Mouse (Mus musculus): Measurements from ENCODE around the gene Zfp384. TPM values are rescaled to one million over a fixed set of nuclear protein-coding genes. Genes with fewer than 3 reads are reported as not detected.
"Not testable (repeated sequence)": the region's sequence is repeated elsewhere in the genome, so short reads cannot be mapped to it uniquely, and the experiment has no call there.

Gene Zfp384
- polyA plus RNA-seq, 2 experiments from 2014 or later, result 3.9 to 4.4 TPM

DNA sequence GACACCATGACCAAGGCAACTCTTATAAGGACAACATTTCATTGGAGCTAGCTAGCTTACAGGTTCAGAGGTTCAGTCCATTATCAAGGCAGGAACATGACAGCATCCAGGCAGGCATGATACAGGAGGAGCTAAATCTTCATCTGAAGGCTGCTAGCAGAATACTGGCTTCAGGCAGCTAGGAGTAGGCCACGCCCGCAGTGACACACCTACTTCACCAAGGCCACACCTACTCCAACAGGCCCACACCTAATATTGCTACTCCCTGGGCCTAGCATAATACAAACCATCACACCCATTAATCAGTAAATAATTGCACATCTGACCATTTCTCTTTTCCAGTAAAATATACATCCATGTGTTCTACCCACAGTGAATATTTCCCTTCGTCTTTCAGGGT, 8.7 kb downstream of the Zfp384 start:
- ATAC-seq, result no peak

DNA sequence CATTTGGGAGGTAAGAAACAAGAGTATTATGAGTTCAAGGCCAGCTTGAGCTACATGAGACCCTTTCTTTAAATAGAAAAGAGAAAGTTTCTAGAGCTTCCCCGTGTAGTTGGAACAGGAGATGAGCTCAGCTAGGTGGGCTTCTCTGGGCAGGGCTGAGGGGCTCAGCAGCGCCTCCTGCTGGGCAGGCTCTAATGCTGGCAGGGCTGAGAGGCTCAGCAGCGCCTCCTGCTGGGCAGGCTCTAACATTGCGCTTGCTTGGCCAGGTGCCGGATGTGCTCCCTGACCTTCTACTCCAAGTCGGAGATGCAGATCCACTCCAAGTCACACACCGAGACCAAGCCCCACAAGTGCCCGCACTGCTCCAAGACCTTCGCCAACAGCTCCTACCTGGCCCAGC, 21.6 kb downstream of the Zfp384 start:
- peak; percentile 82 for ATAC-seq

DNA sequence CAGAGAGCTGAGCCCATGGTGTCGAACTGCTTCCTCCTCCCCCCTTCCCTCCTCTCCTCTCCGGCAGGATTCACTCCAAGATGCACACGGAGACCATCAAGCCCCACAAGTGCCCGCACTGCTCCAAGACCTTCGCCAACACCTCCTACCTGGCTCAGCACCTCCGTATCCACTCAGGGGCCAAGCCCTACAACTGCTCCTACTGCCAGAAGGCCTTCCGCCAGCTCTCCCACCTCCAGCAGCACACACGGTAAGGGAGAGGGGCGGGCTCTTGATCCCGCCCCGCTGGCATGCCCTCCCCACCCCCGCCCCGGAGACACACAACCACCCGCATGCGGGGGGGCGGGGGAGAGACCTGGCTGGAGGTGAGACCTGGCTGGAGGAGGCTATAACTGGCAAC, 22.7 kb downstream of the Zfp384 start:
- no peak for ATAC-seq

DNA sequence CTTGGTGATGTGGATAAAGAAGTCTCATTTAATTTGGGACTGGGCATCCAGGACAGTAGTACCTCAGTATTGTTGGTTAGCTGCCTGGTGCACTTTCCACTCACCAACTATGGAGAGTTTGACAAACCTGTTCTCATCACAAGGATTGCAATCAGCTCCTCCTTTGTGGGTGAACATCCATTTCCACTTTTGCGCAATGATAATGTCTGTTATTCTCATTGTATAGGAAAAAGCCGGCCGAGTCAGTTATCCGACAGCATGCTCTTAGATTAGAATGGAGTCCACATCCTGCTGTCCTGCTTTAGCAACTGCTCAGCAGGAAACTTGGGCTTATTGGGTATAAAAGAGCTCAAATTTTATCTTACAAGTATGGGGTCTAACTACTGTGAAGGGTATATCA, 29.7 kb downstream of the Zfp384 start:
- no peak for ATAC-seq

DNA sequence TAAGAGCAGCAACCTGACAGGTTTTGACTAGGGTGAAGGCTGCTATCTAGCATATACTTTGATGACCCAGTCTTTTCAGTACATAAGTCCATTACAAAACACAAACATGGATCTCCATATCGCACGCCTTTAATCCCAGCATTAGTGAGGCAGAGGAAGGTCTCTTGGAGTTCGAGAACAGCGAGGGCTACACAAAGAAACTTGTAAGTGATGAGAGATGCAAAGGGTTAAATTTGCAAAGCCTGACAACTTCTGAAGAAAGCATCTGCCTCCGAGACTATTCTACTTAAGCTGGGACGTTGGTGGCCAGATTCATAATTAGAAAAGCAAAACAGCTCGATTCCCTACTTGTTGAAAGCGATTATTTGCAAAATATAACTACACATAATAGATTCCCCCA, 30.2 kb downstream of the Zfp384 start:
- peak; percentile 14 for ATAC-seq

DNA sequence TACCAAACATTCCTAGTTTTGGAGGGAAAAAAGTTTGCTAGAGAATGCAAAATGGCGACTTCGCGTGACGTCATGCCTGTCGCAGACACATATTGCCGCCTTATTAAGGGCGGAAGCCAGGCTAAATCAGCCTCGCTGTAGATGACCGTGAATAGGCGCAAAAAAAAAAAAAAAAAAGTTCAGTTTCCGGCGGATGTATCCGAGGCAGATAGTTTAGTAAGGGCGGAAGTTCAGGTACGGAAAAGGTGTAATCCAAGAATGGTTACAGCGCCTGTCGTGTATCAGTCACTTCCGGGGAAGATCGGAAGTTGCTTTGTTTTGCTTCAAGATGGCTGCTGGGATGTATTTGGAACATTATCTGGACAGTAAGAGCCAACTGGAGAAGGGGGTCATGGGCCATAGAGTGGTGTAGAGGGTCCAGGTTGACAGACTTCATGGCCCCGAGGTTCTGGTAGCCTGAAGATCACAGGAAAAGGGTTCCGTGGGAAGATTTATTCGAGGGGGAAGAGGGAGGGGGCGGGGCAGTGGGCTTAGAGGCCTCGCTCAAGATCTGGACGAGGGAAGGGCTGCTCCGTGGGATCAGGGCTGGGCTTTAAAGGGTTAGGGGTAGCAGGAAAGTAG, 30.7 kb downstream of the Zfp384 start, which contains the start of gene Ing4:
Gene Ing4, plus strand, starts transcription at position 228 of the 621 bp plus-strand sequence.
- ATAC-seq, result peak; percentile 98

DNA sequence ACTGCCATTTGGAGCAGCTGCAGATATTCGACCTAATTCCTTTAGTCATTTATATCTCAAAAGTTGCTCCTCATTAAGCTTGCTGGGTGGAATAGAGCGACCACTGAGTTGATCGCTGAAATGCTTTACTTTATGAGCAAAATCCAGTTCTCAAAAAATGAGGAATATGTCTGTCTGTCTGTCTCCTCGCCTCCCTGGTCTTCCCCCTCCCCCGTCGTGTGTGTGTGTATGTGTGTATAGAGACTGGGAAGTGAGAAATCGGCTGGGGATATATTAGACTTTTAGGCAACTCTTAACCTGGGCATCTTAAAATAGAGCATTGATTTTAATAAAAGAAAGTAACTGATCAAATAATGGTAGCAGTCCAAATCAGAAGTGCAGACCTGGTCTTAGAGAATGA, 31.3 kb downstream of the Zfp384 start:
- no peak for ATAC-seq

DNA sequence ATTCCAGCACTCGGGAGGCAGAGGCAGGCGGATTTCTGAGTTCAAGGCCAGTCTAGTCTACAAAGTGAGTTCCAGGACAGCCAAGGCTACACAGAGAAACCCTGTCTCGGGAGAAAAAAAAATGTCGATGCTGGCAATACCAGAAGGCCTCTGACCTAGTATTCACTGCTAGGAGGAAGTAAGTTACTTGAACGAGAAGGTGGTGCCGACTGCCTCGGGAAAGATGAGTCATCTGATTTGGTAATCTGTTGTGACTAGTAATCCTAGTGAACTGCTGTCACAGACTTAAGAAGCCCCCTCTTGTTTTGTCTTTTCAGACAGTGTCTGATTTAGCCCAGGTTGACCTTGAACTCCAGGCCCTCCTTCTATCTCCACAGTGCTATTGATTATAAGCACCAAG, 32.1 kb downstream of the Zfp384 start:
- no peak for ATAC-seq

DNA sequence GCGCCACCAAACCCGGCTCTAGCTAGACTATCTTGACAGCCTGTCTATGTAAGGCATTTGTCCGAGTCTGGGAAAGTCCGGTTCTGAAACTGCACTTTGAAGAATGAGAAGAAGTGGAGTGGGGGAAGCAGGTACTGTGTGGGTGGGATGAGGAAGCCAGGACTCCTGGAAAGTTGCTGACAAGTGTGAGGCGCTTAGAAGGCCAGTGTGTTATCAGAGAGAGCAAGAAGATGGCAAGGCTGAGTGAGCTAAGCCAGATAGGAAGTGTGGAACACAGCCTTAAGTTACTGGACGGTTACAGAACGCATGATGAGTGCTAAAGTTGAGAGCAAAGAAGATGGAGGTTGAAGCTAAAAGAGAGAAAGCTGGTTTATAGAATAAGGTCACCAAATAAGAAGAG, 33.1 kb downstream of the Zfp384 start:
- ATAC-seq, result no peak

DNA sequence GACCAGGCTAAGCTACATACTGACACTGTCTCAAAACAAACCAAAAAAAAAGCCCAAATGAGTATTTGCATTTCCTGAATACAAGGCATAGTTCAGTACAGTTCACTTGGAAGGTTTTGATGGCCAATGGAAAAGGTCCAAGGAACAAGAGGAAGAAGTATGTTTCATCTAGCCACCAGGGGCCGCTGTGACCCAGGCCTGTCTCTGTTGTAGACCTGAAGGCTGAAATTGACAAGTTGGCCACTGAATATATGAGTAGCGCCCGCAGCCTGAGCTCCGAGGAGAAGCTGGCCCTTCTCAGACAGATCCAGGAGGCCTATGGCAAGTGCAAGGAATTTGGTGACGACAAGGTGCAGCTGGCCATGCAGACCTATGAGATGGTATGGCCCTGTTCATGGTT, 37.7 kb downstream of the Zfp384 start:
- ATAC-seq, result peak; percentile 79

DNA sequence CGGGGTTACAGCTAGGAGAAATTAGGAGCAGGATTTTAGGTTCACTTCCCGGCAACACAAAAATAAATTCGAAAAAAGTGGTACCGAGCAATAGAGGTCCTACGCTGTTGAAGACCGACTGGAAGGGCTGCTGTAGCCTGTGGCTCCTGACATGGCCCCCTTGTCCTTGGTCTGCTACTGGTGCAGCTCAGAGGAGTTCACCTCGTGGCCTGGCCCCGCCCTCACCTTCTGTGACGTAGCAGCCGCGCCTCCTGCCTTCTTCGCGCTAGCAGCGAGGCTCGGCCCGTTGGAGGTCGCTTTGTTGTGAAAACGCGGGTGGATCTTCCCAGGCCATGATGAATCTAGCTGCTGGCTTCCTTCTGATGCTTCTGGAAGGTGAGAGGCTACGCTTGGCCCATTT, 40.7 kb downstream of the Zfp384 start, which contains the start of gene Acrbp:
Gene Acrbp, plus strand, starts transcription at position 12 of the 400 bp plus-strand sequence.
- no peak for ATAC-seq

DNA sequence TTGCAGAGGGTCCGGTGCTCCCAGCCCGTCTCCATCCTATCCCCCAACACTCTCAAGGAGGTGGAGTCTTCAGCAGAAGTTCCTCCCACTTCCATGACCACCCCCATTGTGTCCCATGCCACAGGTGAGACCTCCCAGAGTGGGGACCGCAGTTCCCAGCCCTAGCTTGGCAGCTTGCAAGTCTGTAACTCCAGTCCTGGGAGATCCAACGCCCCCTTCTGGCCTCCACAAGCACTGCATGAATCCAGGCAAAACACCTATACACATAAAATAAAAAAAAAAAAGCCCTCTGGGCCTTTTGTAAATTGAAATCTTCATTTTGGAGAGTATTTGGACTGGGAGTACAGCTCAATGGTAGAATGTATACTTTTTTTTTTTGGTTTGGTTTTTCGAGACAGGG, 42.3 kb downstream of the Zfp384 start:
- ATAC-seq, result no peak

DNA sequence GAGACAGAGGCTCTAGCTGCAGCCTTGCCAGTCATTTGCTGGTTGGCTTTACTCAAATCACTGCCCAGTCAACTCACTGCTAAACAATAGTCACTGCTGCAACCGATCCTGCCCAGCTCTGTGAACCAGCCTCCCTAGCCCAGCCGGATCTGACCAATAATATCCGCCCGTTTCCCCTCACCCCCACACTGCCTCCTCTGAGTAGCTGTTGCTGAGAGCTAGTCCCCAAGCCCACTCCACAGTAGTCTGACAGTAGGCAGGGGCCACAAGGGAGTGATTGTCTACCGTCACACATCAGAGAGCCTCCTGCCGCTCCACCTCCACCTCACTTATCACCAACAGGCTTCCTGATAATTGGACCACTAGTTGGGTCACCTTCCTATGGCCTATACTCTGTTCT, 52.5 kb downstream of the Zfp384 start:
- ATAC-seq, result no peak

DNA sequence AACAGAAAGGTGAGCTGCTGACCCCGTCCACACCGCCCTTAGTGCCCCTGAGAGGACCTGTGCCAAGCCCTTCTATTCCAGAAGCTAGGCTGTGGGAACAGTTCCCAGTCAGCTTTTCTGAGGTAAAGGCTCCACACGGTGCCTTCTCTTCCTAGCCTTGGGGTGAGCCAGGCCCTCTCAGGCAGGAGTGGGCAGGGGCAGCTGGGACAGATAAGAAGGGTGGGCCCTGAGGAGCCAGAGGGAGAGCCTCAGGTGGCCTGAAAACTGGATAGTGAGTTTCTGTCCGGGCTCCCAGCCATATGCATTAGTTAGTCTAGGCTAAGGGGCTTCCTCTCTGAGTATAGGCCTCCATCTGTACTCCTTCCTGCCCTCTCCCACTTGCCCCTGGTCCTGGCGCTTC, 53.6 kb downstream of the Zfp384 start:
- no peak for ATAC-seq

DNA sequence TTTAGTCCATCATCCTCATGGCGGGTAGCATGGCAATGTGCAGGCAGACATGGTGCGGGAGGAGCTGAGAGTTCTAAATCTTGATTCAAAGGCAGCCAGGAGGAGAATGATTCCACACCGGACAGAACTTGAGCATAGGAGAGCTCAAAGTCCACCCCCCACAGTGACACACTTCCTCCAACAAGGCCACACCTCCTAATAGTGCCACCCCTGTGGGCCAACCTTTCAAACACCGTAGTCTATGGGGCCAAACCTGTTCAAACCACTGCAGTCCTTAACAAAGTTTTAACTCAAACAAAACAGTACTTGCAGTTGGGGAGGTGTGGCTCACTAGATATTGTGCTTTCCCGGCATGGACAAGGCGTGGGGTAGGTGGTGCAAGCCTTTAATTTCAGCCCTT, 55.0 kb downstream of the Zfp384 start:
- no peak for ATAC-seq

DNA sequence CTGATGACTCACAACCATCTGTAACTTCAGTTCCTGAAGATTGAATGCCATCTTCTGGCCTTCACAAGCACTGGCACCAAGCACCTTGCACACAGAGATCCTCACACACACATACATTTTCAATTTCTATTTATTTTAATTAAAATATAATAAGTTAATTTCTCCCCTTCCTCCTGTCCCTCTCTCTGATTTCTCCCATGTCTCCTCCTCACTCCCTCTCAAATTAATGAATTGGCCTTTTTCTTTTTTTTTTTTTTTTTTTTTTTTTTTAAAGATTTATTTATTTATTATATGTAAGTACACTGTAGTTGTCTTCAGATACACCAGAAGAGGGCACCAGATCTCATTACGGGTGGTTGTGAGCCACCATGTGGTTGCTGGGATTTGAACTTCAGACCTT, 56.3 kb downstream of the Zfp384 start:
- not testable (repeated sequence) for ATAC-seq

DNA sequence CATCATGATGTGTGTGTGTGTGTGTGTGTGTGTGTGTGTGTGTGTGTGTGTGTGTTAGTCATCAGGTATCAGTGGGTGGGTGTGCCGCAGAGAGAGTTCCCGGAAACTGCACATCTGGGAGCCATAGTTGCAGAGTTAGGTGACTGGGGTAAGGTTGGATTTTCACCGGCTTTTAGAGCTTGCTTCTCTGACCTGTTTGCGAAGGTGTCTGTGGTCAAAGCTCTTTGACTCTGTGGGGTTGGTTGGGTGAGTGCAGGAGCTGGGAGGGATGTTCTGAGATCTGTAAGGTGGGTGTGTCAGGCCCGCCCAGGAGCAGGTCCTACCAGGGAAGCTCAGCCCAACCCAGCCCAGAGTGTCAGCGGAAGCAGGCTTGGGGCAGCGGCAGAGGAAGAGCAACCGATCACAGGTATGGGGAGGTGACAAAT, 58.6 kb downstream of the Zfp384 start, which contains the start of gene Lpar5:
Gene Lpar5, plus strand, starts transcription at position 350 of the 425 bp plus-strand sequence.
- ATAC-seq, result peak; percentile 16

DNA sequence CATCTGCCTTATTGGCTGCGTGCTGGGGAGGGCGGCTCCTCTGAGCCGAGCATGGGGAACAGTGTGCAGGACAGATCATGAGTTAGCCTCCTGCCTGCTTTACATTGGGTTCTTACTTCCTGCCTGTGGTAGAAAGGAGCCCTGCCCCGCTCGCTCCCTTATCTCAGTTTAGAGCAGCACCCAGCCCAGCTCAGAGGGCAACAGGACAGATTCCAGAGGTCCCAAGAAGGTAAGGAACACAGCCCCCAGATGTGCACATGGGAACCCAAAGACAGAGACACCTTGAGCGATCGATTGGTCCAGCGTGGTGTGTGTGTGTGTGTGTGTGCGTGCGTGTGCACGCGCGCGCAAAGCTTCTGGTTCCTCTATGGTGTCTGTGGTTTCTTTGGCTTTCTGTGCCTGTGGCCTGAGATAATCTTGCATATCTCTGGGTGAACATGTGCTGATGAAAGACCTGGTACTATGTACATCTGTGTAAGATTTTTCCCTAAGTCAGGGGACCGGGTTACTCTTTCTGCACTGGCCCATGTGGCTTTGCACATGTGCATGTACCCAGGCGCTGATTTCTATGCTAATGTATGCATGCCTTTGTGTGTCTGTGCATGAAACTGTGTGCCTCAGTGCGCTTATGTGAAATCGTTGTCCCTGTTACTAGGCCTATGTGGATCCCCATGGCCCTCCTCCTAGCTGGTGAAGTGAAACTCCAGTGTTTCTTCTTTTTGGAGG, 62.4 kb downstream of the Zfp384 start:
- peak; percentile 89 for ATAC-seq

DNA sequence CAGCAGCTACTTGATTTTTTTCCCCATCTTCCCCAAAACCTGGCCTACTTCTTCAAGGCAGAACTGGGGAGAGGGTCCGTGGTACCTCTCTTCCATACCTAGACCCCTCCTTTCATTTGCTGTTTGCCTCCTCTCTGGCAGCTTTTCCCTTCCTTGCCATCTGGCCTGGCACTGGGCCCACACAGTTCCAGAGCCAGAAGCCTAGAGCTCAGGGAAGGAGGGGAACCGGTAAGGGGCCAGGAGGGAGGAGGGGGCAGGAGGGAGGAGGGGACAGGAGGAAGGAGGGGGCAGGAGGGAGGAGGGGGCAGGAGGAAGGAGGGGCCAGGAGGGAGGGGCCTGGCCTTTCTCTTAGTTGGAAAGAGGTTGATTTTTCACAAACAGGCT, 62.9 kb downstream of the Zfp384 start:
- ATAC-seq, result no peak

DNA sequence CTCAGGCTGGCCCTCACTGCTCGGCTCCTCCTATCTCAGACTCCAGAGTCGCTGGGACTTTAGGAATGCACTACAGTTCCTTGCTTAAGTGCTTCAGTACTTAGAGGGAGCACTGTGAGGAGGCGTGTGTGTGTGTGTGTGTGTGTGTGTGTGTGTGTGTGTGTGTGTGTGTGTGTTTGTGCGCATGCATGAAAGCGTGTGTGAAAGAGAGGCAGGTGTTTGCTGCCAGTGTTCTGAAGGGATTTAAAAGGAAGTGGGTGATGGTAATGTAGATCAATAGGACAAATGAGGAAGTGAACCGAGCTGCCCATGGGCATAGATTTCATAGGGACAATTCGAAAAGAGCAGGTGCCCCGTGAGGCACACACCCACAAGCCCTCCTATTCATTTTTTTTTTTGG, 64.9 kb downstream of the Zfp384 start:
- peak; percentile 27 for ATAC-seq

DNA sequence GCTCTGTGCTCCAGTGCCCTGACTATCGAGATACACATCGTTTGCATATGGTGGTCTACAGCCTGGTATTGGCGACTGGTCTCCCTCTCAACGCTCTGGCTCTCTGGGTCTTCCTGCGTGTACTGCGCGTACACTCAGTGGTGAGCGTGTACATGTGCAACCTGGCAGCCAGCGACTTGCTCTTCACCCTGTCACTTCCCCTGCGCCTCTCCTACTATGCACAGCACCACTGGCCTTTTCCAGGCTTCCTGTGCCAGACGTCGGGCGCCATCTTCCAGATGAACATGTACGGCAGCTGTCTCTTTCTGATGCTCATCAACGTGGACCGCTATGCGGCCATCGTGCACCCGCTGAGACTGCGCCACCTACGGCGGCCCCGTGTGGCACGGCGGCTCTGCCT, 72.4 kb downstream of the Zfp384 start:
- ATAC-seq, result no peak

DNA sequence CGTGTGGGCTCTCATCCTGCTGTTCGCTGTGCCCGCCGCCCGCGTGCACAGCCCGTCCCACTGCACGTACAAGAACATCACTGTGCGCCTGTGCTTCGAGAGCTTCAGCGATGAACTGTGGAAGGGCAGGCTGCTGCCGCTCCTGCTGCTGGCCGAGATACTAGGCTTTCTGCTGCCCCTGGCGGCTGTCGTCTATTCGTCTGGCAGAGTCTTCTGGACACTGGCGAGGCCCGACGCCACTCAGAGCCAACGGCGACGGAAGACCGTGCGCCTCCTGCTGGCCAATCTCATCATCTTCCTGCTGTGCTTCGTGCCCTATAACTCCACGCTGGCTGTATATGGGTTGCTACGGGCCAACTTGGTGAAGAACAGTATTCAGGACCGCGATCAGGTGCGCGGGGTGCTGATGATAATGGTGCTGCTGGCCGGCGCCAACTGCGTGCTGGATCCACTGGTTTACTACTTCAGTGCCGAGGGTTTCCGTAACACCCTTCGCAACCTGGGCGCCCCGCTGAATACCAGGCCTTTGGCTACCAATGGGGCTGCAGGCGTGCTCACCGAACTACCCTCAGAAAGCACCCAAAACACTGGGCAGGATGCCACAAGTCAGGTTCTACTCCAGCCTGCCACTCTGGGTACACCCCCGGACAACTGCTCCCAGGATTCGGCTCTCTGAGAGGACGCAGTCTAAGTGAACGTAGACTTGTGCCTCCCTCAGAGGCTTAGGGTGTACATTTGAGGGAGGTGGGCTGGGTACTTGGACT, 73.0 kb downstream of the Zfp384 start:
- no peak for ATAC-seq

DNA sequence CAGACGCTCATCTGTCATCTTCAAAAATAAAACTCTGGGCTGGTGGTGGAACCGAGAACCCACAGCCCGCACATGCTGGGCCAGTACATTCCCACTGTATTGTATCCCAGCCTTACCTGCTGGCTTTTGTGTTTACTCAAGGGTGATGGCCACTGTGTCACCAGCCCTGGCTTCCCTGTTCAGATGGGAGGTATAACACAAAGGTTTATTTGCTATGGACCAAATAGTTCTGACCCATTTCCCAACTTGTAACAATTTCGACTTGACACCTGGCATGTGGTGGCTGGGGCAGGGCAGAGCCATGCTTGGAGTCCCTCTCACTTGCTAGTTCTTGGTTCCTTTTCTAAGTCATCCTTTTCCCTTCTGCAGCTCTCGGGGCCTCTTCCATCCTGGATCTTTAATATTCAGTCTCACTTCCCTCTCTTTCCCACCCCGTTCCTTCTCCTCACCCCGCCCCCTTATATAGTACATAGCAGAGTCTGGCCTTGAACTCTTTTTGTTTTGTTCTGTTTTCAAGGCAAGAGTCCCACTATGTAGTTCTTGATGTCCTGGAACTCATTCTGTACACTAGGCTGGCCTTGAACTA, 73.9 kb downstream of the Zfp384 start:
- ATAC-seq, result no peak

Measured in CD4-positive, CD25-positive, alpha-beta regulatory T cell, adult 4 months (primary cell).